Mouse (Mus musculus): ENCODE data around the gene Afmid. TPM values are rescaled to one million over a fixed set of nuclear protein-coding genes. Genes with fewer than 3 reads are reported as not detected.

Afmid gene
- total and polyA plus RNA-seq, 3 experiments, result 5.0 to 7.5 (median 7.3) TPM

DNA sequence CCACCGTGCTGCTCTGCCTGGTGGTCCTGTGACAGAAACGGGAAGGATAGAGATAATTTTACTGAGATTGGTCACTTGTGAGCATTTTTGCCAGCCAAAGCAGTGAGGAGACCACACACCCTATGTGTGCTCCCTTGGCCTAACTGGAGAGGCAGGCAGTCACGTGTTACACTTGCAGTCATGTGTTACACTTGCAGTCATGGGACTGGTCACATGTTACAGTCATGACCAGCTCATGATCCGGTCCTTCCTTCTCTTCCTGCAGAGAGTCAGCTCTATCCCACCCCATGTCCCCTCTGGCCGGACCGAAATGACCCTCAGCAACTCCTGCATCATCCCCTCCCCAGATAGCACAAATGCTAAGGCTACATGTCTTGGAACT, 55.2 kb downstream of the Afmid start:
- dilution Hi-C loops (cut with MboI; ENCODE audit: extremely low pct_ligation_motif_present, extremely low pct_unique_long_range_greater_than_20kb, low sequenced_read_pairs), result no loop called here
- Histone ChIP-seq H3K9me3 (replicated peaks; ENCODE audit: low read length) (no peaks in the 10 kb centered on the region), H3K9ac (ENCODE audit: insufficient read depth, low read depth) (no peak overlapping the region), H3K27me3 (replicated peaks) (peaks cover 85% of the 10 kb centered on the region), H3K4me3 (replicated peaks in 1 of 3; ENCODE audit: low read depth in 2 of 3, low read length in 2 of 3, poor library complexity in 1 of 3) (no peak overlapping the region), H3K27ac (ENCODE audit: insufficient read depth, low read depth) (no peak overlapping the region), H3K4me2 (ENCODE audit: insufficient read depth, low read depth, poor library complexity, severe bottlenecking) (no peak overlapping the region), H3K4me1 (ENCODE audit: control insufficient read depth in 1 of 2, insufficient read depth in 2 of 2) (peaks cover 27 to 47% of the 10 kb centered on the region in 2 experiments), H3K36me3 (replicated peaks in 1 of 2; ENCODE audit: control insufficient read depth in 1 of 2, insufficient read depth in 1 of 2, low read length in 1 of 2) (no peaks in the 10 kb centered on the region), H3K79me2 (replicated peaks; ENCODE audit: control insufficient read depth, extremely low read depth, insufficient read depth, poor library complexity, severe bottlenecking) (no peaks in the 10 kb centered on the region)
- DNase-seq (ENCODE audit: extremely low read depth), result no peak
- in situ Hi-C loops (cut with MboI; ENCODE audit: low pct_ligation_motif_present, low pct_unique_long_range_greater_than_20kb, low sequenced_read_pairs), result no loop called here
- TF ChIP-seq MAZ (IDR thresholded peaks at IDR 0.05; ENCODE audit: low read depth, low read length) (no peak), BHLHE40 (IDR thresholded peaks at IDR 0.05; ENCODE audit: low read depth, low read length) (peak; percentile 64), USF1 (IDR thresholded peaks at IDR 0.05; ENCODE audit: low read depth, low read length) (peak; percentile 59), USF2 (conservative IDR thresholded peaks at IDR 0.05; ENCODE audit: low read depth, low read length) (peak; percentile 80)

DNA sequence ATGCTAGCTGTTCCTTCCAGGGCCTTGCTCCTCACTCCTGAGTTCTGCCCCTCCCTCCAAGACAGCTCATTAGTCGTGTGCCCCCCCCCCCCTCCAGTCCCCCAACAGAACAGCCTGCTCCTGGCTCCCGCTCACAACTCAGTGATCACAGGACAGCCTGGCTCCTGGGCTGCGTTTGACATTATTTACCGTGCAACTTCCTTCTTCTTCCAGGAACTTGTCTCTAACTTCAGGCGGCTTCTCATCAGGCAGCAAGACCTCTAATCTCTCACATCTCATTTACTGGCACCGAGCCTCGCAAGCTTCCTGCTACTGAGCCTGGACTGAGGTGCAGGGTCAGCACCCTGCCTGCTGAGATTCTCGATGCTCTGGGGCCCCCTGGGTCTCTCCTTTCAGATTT, 56.1 kb downstream of the Afmid start:
- dilution Hi-C loops (cut with MboI; ENCODE audit: extremely low pct_ligation_motif_present, extremely low pct_unique_long_range_greater_than_20kb, low sequenced_read_pairs), result no loop called here
- no peak overlapping the region for H3K4me2 ChIP-seq (ENCODE audit: insufficient read depth, low read depth, poor library complexity, severe bottlenecking)
- H3K9ac ChIP-seq (ENCODE audit: insufficient read depth, low read depth), result no peak overlapping the region
- peaks cover 27 to 47% of the 10 kb centered on the region in 2 experiments for H3K4me1 ChIP-seq (ENCODE audit: control insufficient read depth in 1 of 2, insufficient read depth in 2 of 2)
- no peak for DNase-seq (ENCODE audit: extremely low read depth)
- no peaks in the 10 kb centered on the region for H3K79me2 ChIP-seq (replicated peaks; ENCODE audit: control insufficient read depth, extremely low read depth, insufficient read depth, poor library complexity, severe bottlenecking)
- H3K36me3 ChIP-seq (replicated peaks in 1 of 2; ENCODE audit: control insufficient read depth in 1 of 2, insufficient read depth in 1 of 2, low read length in 1 of 2), result no peaks in the 10 kb centered on the region
- no peak overlapping the region for H3K4me3 ChIP-seq (replicated peaks in 1 of 3; ENCODE audit: low read depth in 2 of 3, low read length in 2 of 3, poor library complexity in 1 of 3)
- in situ Hi-C loops (cut with MboI; ENCODE audit: low pct_ligation_motif_present, low pct_unique_long_range_greater_than_20kb, low sequenced_read_pairs), result no loop called here
- no peak overlapping the region for H3K27ac ChIP-seq (ENCODE audit: insufficient read depth, low read depth)
- no peak for TF ChIP-seq MAX (IDR thresholded peaks at IDR 0.05; ENCODE audit: low read length)
- no peak for TF ChIP-seq SIN3A (IDR thresholded peaks at IDR 0.05; ENCODE audit: low read length)
- no peak for TF ChIP-seq JUN (IDR thresholded peaks at IDR 0.05; ENCODE audit: insufficient read depth, low read depth, low read length)
- no peak for TF ChIP-seq MYC (IDR thresholded peaks at IDR 0.05; ENCODE audit: low read depth, low read length)
- TF ChIP-seq POLR2AphosphoS2 (IDR thresholded peaks at IDR 0.05; ENCODE audit: low read depth, low read length), result no peak
- no peaks in the 10 kb centered on the region for H3K9me3 ChIP-seq (replicated peaks; ENCODE audit: low read length)
- H3K27me3 ChIP-seq (replicated peaks), result peaks cover 86% of the 10 kb centered on the region

DNA sequence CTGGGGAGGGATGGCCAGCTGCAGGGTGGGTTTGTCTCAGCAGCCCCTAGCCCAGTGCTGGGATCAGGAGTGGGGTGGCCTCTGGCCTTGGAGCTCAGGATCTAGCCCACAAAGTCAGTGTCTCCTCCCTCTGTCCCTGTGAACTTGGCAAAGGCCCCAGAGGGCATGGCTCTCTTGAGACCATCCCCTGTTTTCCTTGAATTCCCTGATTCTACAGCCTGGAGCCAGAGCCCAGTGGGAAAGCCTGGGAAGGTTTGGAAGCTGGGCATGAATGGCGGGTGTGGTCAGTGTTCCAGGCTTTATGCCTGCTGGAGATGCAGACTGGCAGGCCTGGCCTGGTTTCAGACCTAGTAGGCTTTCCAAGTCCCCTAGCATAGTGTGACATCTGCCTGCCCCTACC, 56.5 kb downstream of the Afmid start:
- in situ Hi-C loops (cut with MboI; ENCODE audit: low pct_ligation_motif_present, low pct_unique_long_range_greater_than_20kb, low sequenced_read_pairs), result no loop called here
- H3K27ac ChIP-seq (ENCODE audit: insufficient read depth, low read depth), result no peak overlapping the region
- no peaks in the 10 kb centered on the region for H3K9me3 ChIP-seq (replicated peaks; ENCODE audit: low read length)
- H3K27me3 ChIP-seq (replicated peaks), result peaks cover 86% of the 10 kb centered on the region
- H3K4me1 ChIP-seq (ENCODE audit: control insufficient read depth in 1 of 2, insufficient read depth in 2 of 2), result peaks cover 27 to 47% of the 10 kb centered on the region in 2 experiments
- TF ChIP-seq MEF2A (IDR thresholded peaks at IDR 0.05; ENCODE audit: borderline replicate concordance, low read depth, low read length), result no peak
- no peak for TF ChIP-seq MAFK (IDR thresholded peaks at IDR 0.05; ENCODE audit: insufficient replicate concordance, low read length)
- no peak for TF ChIP-seq HCFC1 (IDR thresholded peaks at IDR 0.05; ENCODE audit: low read depth, low read length)
- no peak for TF ChIP-seq EP300 (IDR thresholded peaks at IDR 0.05; ENCODE audit: low read length)
- no peak for TF ChIP-seq USF1 (IDR thresholded peaks at IDR 0.05; ENCODE audit: low read depth, low read length)
- no peak for TF ChIP-seq POLR2A (IDR thresholded peaks at IDR 0.05; ENCODE audit: low read depth, low read length)
- no peak for TF ChIP-seq UBTF (IDR thresholded peaks at IDR 0.05; ENCODE audit: low read depth, low read length)
- no peak for TF ChIP-seq ZKSCAN1 (IDR thresholded peaks at IDR 0.05; ENCODE audit: borderline replicate concordance, low read depth, low read length)
- no peak for TF ChIP-seq CTCF (conservative IDR thresholded peaks at IDR 0.05 in 1 of 2, IDR thresholded peaks at IDR 0.05 in 1 of 2; ENCODE audit: low read depth in 2 of 2, low read length in 2 of 2)
- TF ChIP-seq NRF1 (IDR thresholded peaks at IDR 0.05; ENCODE audit: low read depth, low read length), result no peak
- TF ChIP-seq PAX5 (IDR thresholded peaks at IDR 0.05; ENCODE audit: low read length), result no peak
- no peak for TF ChIP-seq CHD1 (IDR thresholded peaks at IDR 0.05; ENCODE audit: low read depth, low read length)
- TF ChIP-seq JUN (IDR thresholded peaks at IDR 0.05; ENCODE audit: insufficient read depth, low read depth, low read length), result no peak
- no peak for TF ChIP-seq GABPA (IDR thresholded peaks at IDR 0.05; ENCODE audit: insufficient replicate concordance, low read depth, low read length)
- no peaks in the 10 kb centered on the region for H3K36me3 ChIP-seq (replicated peaks in 1 of 2; ENCODE audit: control insufficient read depth in 1 of 2, insufficient read depth in 1 of 2, low read length in 1 of 2)
- dilution Hi-C loops (cut with MboI; ENCODE audit: extremely low pct_ligation_motif_present, extremely low pct_unique_long_range_greater_than_20kb, low sequenced_read_pairs), result no loop called here
- no peak overlapping the region for H3K4me2 ChIP-seq (ENCODE audit: insufficient read depth, low read depth, poor library complexity, severe bottlenecking)
- H3K79me2 ChIP-seq (replicated peaks; ENCODE audit: control insufficient read depth, extremely low read depth, insufficient read depth, poor library complexity, severe bottlenecking), result no peaks in the 10 kb centered on the region
- no peak overlapping the region for H3K4me3 ChIP-seq (replicated peaks in 1 of 3; ENCODE audit: low read depth in 2 of 3, low read length in 2 of 3, poor library complexity in 1 of 3)
- no peak overlapping the region for H3K9ac ChIP-seq (ENCODE audit: insufficient read depth, low read depth)
- no peak for DNase-seq (ENCODE audit: extremely low read depth)
